Mouse (Mus musculus): Measurements from ENCODE around the gene Mta2. TPM values are rescaled to one million over a fixed set of nuclear protein-coding genes. Genes with fewer than 3 reads are reported as not detected.

Gene Mta2
- polyA plus RNA-seq, 1 experiment = 78.6 TPM

GRCm38 (mm10) chr19:8944062-8944461 is 2.4 kb downstream of the Mta2 start:
- no peak for TF ChIP-seq CTCF (IDR thresholded peaks at IDR 0.05; ENCODE audit: low read depth, low read length)
- TF ChIP-seq POLR2A (IDR thresholded peaks at IDR 0.05; ENCODE audit: borderline replicate concordance, low read depth, low read length) = no peak
- Histone ChIP-seq H3K27ac (ENCODE audit: insufficient read depth, low read depth, low read length) (peak overlapping the region; percentile 4; the same call in 1 of the 2 replicates), H3K4me1 (ENCODE audit: control insufficient read depth, insufficient read depth, low read length) (peaks cover 25% of the 10 kb centered on the region), H3K4me3 (ENCODE audit: insufficient read depth, low read length) (peak overlapping the region; percentile 12; the same call in 1 of the 2 replicates)

- Histone ChIP-seq H3K4me1 (ENCODE audit: control insufficient read depth, insufficient read depth, low read length) (peaks cover 24% of the 10 kb centered on the region), H3K27ac (ENCODE audit: insufficient read depth, low read depth, low read length) (peak overlapping the region; percentile 71), H3K4me3 (ENCODE audit: insufficient read depth, low read length) (peak overlapping the region; percentile 56)
- TF ChIP-seq CTCF (IDR thresholded peaks at IDR 0.05; ENCODE audit: low read depth, low read length) = no peak
- no peak for TF ChIP-seq POLR2A (IDR thresholded peaks at IDR 0.05; ENCODE audit: borderline replicate concordance, low read depth, low read length)
Measured at GRCm38 (mm10) chr19:8944750-8945149, 3.1 kb downstream of the Mta2 start.

- Histone ChIP-seq H3K4me3 (ENCODE audit: insufficient read depth, low read length) (peak overlapping the region; percentile 56), H3K4me1 (ENCODE audit: control insufficient read depth, insufficient read depth, low read length) (peaks cover 24% of the 10 kb centered on the region), H3K27ac (ENCODE audit: insufficient read depth, low read depth, low read length) (peak overlapping the region; percentile 71)
- TF ChIP-seq CTCF (IDR thresholded peaks at IDR 0.05; ENCODE audit: low read depth, low read length) = no peak
- no peak for TF ChIP-seq POLR2A (IDR thresholded peaks at IDR 0.05; ENCODE audit: borderline replicate concordance, low read depth, low read length)
Measured at GRCm38 (mm10) chr19:8945251-8945650, 3.6 kb downstream of the Mta2 start.

GRCm38 (mm10) chr19:8946929-8947328 is 5.3 kb downstream of the Mta2 start:
- TF ChIP-seq CTCF (IDR thresholded peaks at IDR 0.05; ENCODE audit: low read depth, low read length) (no peak), POLR2A (IDR thresholded peaks at IDR 0.05; ENCODE audit: borderline replicate concordance, low read depth, low read length) (no peak)
- Histone ChIP-seq H3K4me3 (ENCODE audit: insufficient read depth, low read length) (no peak overlapping the region), H3K27ac (ENCODE audit: insufficient read depth, low read depth, low read length) (no peak overlapping the region), H3K4me1 (ENCODE audit: control insufficient read depth, insufficient read depth, low read length) (peaks cover 21% of the 10 kb centered on the region)

- TF ChIP-seq POLR2A (IDR thresholded peaks at IDR 0.05; ENCODE audit: borderline replicate concordance, low read depth, low read length) = no peak
- TF ChIP-seq CTCF (IDR thresholded peaks at IDR 0.05; ENCODE audit: low read depth, low read length) = no peak
- no peak overlapping the region for H3K4me3 ChIP-seq (ENCODE audit: insufficient read depth, low read length)
- no peak overlapping the region for H3K27ac ChIP-seq (ENCODE audit: insufficient read depth, low read depth, low read length)
- H3K4me1 ChIP-seq (ENCODE audit: control insufficient read depth, insufficient read depth, low read length) = peaks cover 22% of the 10 kb centered on the region
Measured at GRCm38 (mm10) chr19:8950190-8950589, 8.5 kb downstream of the Mta2 start.

GRCm38 (mm10) chr19:8952241-8952640 is 10.6 kb downstream of the Mta2 start:
- H3K27ac ChIP-seq (ENCODE audit: insufficient read depth, low read depth, low read length) = no peak overlapping the region
- no peak overlapping the region for H3K4me3 ChIP-seq (ENCODE audit: insufficient read depth, low read length)
- TF ChIP-seq CTCF (IDR thresholded peaks at IDR 0.05; ENCODE audit: low read depth, low read length) (no peak), POLR2A (IDR thresholded peaks at IDR 0.05; ENCODE audit: borderline replicate concordance, low read depth, low read length) (no peak)

GRCm38 (mm10) chr19:8953135-8954039 is 11.7 kb downstream of the Mta2 start, which contains the start of gene Tut1:
Gene Tut1, plus strand, starts transcription at chr19:8953847.
- TF ChIP-seq CTCF (IDR thresholded peaks at IDR 0.05; ENCODE audit: low read depth, low read length) = no peak
- TF ChIP-seq POLR2A (IDR thresholded peaks at IDR 0.05; ENCODE audit: borderline replicate concordance, low read depth, low read length) = no peak
- Histone ChIP-seq H3K4me1 (ENCODE audit: control insufficient read depth, insufficient read depth, low read length) (peaks cover 17% of the 10 kb centered on the region), H3K27ac (ENCODE audit: insufficient read depth, low read depth, low read length) (peak within 1 kb of the TSS; percentile 74), H3K4me3 (ENCODE audit: insufficient read depth, low read length) (peak within 1 kb of the TSS; percentile 92)

More at GRCm38 (mm10) chr19:8952241-8952640, 10.6 kb downstream of the Mta2 start:
- H3K4me1 ChIP-seq (ENCODE audit: control insufficient read depth, insufficient read depth, low read length) = peaks cover 17% of the 10 kb centered on the region

GRCm38 (mm10) chr19:8954171-8954570 is 12.5 kb downstream of the Mta2 start:
- TF ChIP-seq CTCF (IDR thresholded peaks at IDR 0.05; ENCODE audit: low read depth, low read length) (no peak), POLR2A (IDR thresholded peaks at IDR 0.05; ENCODE audit: borderline replicate concordance, low read depth, low read length) (no peak)
- Histone ChIP-seq H3K4me1 (ENCODE audit: control insufficient read depth, insufficient read depth, low read length) (peaks cover 17% of the 10 kb centered on the region), H3K27ac (ENCODE audit: insufficient read depth, low read depth, low read length) (peak overlapping the region; percentile 74), H3K4me3 (ENCODE audit: insufficient read depth, low read length) (peak overlapping the region; percentile 92)

- Histone ChIP-seq H3K4me1 (ENCODE audit: control insufficient read depth, insufficient read depth, low read length) (peaks cover 7% of the 10 kb centered on the region), H3K4me3 (ENCODE audit: insufficient read depth, low read length) (no peak overlapping the region), H3K27ac (ENCODE audit: insufficient read depth, low read depth, low read length) (no peak overlapping the region)
- no peak for TF ChIP-seq POLR2A (IDR thresholded peaks at IDR 0.05; ENCODE audit: borderline replicate concordance, low read depth, low read length)
- no peak for TF ChIP-seq CTCF (IDR thresholded peaks at IDR 0.05; ENCODE audit: low read depth, low read length)
Measured at GRCm38 (mm10) chr19:8962256-8962655, 20.6 kb downstream of the Mta2 start.

- Histone ChIP-seq H3K4me3 (ENCODE audit: insufficient read depth, low read length) (no peak overlapping the region), H3K4me1 (ENCODE audit: control insufficient read depth, insufficient read depth, low read length) (peaks cover 12% of the 10 kb centered on the region), H3K27ac (ENCODE audit: insufficient read depth, low read depth, low read length) (no peak overlapping the region)
- TF ChIP-seq CTCF (IDR thresholded peaks at IDR 0.05; ENCODE audit: low read depth, low read length) (no peak), POLR2A (IDR thresholded peaks at IDR 0.05; ENCODE audit: borderline replicate concordance, low read depth, low read length) (no peak)
Measured at GRCm38 (mm10) chr19:8965075-8965474, 23.4 kb downstream of the Mta2 start.
